Mouse (Mus musculus) right cerebral cortex, postnatal 36 days (tissue): ENCODE results near the gene Ociad1.

Experiments
- DNase-seq, 2 experiments: peaks; one replicate each; pipeline ENCODE4 v3.0.0; 2022; ENCODE audit warnings: low spot score in 2 of 2, mixed read lengths in 1 of 2

Ociad1 gene

GRCm38 (mm10) chr5:73292502-73293457 is at the start of gene Ociad1:
Gene Ociad1 (plus strand): TSS chr5:73292784.
- DNase-seq = peak; percentile 96 to 97

GRCm38 (mm10) chr5:73244403-73244802 is 48.2 kb upstream of the Ociad1 start:
- DNase-seq = no peak

GRCm38 (mm10) chr5:73246414-73246813 is 46.2 kb upstream of the Ociad1 start:
- DNase-seq = no peak

- DNase-seq = no peak
Measured at GRCm38 (mm10) chr5:73248211-73248610, 44.4 kb upstream of the Ociad1 start.

GRCm38 (mm10) chr5:73249341-73249740 is 43.2 kb upstream of the Ociad1 start:
- no peak for DNase-seq

GRCm38 (mm10) chr5:73252739-73253138 is 39.8 kb upstream of the Ociad1 start:
- no peak for DNase-seq

GRCm38 (mm10) chr5:73254660-73255059 is 37.9 kb upstream of the Ociad1 start:
- DNase-seq = no peak

- DNase-seq = peak; percentile 21 to 24
Measured at GRCm38 (mm10) chr5:73255321-73256251, 37.0 kb upstream of the Ociad1 start.

- peak; percentile 95 to 98 for DNase-seq
Measured at GRCm38 (mm10) chr5:73256352-73257065, 36.1 kb upstream of the Ociad1 start, which contains the start of gene Fryl. Gene Fryl (minus strand): TSS chr5:73256619.

- no peak for DNase-seq
Measured at GRCm38 (mm10) chr5:73257096-73257495, 35.5 kb upstream of the Ociad1 start.

- DNase-seq = no peak
Measured at GRCm38 (mm10) chr5:73257723-73258122, 34.9 kb upstream of the Ociad1 start.

GRCm38 (mm10) chr5:73264122-73264521 is 28.5 kb upstream of the Ociad1 start:
- no peak for DNase-seq

GRCm38 (mm10) chr5:73265460-73265859 is 27.1 kb upstream of the Ociad1 start:
- DNase-seq = no peak

GRCm38 (mm10) chr5:73268636-73269213 is 23.9 kb upstream of the Ociad1 start:
- DNase-seq = no peak

GRCm38 (mm10) chr5:73270612-73271011 is 22.0 kb upstream of the Ociad1 start:
- no peak for DNase-seq

- DNase-seq = no peak
Measured at GRCm38 (mm10) chr5:73273171-73273570, 19.4 kb upstream of the Ociad1 start.

- no peak for DNase-seq
Measured at GRCm38 (mm10) chr5:73274941-73275340, 17.6 kb upstream of the Ociad1 start.

- DNase-seq = no peak
Measured at GRCm38 (mm10) chr5:73279190-73279589, 13.4 kb upstream of the Ociad1 start.

- no peak for DNase-seq
Measured at GRCm38 (mm10) chr5:73279732-73280566, 12.6 kb upstream of the Ociad1 start.

- no peak for DNase-seq
Measured at GRCm38 (mm10) chr5:73280567-73280850, 12.1 kb upstream of the Ociad1 start.
